In genomic region chr1:69101670-69102069, GRCm38 (mm10) we compare ENCODE assay signal across 24 mouse cellular contexts. TPM values are rescaled to one million over a fixed set of nuclear protein-coding genes. Genes with fewer than 3 reads are reported as not detected.
DNase-seq lines count a peak whose midpoint lies in the region; ATAC-seq and TF ChIP-seq lines count a peak whose summit lies in the region.
"Had no signal": no experiment of that assay in that cellular context is flagged by ENCODE, and none has a peak within 500 bp of the region (broad histone marks: within the 10 kb centered on the region; RNA-seq: fewer than 3 reads in every experiment).

No protein-coding gene starts in this region.

- peaks cover 18% of the 10 kb centered on the region for H3K27me3 ChIP-seq in forebrain, postnatal 0 days (ENCODE audit: insufficient read depth, low read length)
- H3K27me3 ChIP-seq in forebrain, embryonic 12.5 days, result peaks cover 17% of the 10 kb centered on the region
- no peaks in the 10 kb centered on the region for H3K27me3 ChIP-seq in midbrain, postnatal 0 days (ENCODE audit: insufficient read depth, low read length)
- no peaks in the 10 kb centered on the region for H3K27me3 ChIP-seq in midbrain, embryonic 13.5 days
- H3K27me3 ChIP-seq: CH12.LX; heart, embryonic 12.5 days; hindbrain, embryonic 15.5 days; Patski had no signal

- H3K9ac ChIP-seq in forebrain, postnatal 0 days, result no peak overlapping the region
- no peak overlapping the region for H3K9ac ChIP-seq in forebrain, embryonic 12.5 days
- H3K9ac ChIP-seq in midbrain, postnatal 0 days (replicated peaks; ENCODE audit: low read length, poor library complexity, severe bottlenecking), result no peak overlapping the region
- no peak overlapping the region for H3K9ac ChIP-seq in midbrain, embryonic 13.5 days (replicated peaks)
- H3K9ac ChIP-seq: embryonic facial prominence, embryonic 15.5 days; forebrain, embryonic 15.5 days; heart, embryonic 12.5 days; hindbrain, embryonic 15.5 days had no signal

- no peaks in the 10 kb centered on the region for H3K36me3 ChIP-seq in forebrain, postnatal 0 days (ENCODE audit: insufficient read depth)
- no peaks in the 10 kb centered on the region for H3K36me3 ChIP-seq in forebrain, embryonic 12.5 days (replicated peaks)
- no peaks in the 10 kb centered on the region for H3K36me3 ChIP-seq in midbrain, postnatal 0 days (ENCODE audit: insufficient read depth, low read length)
- H3K36me3 ChIP-seq in midbrain, embryonic 13.5 days, result no peaks in the 10 kb centered on the region
- H3K36me3 ChIP-seq: embryonic facial prominence, embryonic 15.5 days; forebrain, embryonic 10.5 days; forebrain, embryonic 15.5 days; heart, embryonic 12.5 days; hindbrain, embryonic 10.5 days; hindbrain, embryonic 15.5 days had no signal

- no peak overlapping the region for H3K4me3 ChIP-seq in forebrain, postnatal 0 days (ENCODE audit: low read depth, low read length)
- no peak overlapping the region for H3K4me3 ChIP-seq in forebrain, embryonic 12.5 days (replicated peaks)
- no peak overlapping the region for H3K4me3 ChIP-seq in midbrain, postnatal 0 days (ENCODE audit: low read depth, low read length)
- H3K4me3 ChIP-seq in midbrain, embryonic 13.5 days (replicated peaks), result no peak overlapping the region
- H3K4me3 ChIP-seq: embryonic facial prominence, embryonic 15.5 days; erythroblast, embryonic 14.5 days; forebrain, embryonic 10.5 days; forebrain, embryonic 15.5 days; heart, embryonic 12.5 days; hindbrain, embryonic 10.5 days; hindbrain, embryonic 15.5 days had no signal

- H3K9me3 ChIP-seq in forebrain, postnatal 0 days (ENCODE audit: low read length), result no peaks in the 10 kb centered on the region
- H3K9me3 ChIP-seq in forebrain, embryonic 12.5 days, result no peaks in the 10 kb centered on the region
- H3K9me3 ChIP-seq in midbrain, postnatal 0 days (ENCODE audit: low read length), result no peaks in the 10 kb centered on the region
- no peaks in the 10 kb centered on the region for H3K9me3 ChIP-seq in midbrain, embryonic 13.5 days
- H3K9me3 ChIP-seq: embryonic facial prominence, embryonic 15.5 days; forebrain, embryonic 10.5 days; forebrain, embryonic 15.5 days; heart, embryonic 12.5 days; hindbrain, embryonic 10.5 days; hindbrain, embryonic 15.5 days had no signal

- ATAC-seq in forebrain, postnatal 0 days, result no peak
- no peak for ATAC-seq in forebrain, embryonic 12.5 days (ENCODE audit: low FRiP score)
- no peak for ATAC-seq in midbrain, postnatal 0 days (ENCODE audit: low FRiP score)
- no peak for ATAC-seq in midbrain, embryonic 13.5 days
- ATAC-seq: forebrain, embryonic 15.5 days; inflammation-experienced regulatory T-cells, adult 6 months; Patski had no signal

- peaks cover 8% of the 10 kb centered on the region; the same call in 1 of the 2 replicates for H3K4me1 ChIP-seq in forebrain, postnatal 0 days (ENCODE audit: insufficient read depth)
- peaks cover 18% of the 10 kb centered on the region for H3K4me1 ChIP-seq in forebrain, embryonic 12.5 days
- no peaks in the 10 kb centered on the region; the same call in 1 of the 2 replicates for H3K4me1 ChIP-seq in midbrain, postnatal 0 days (ENCODE audit: insufficient read depth, low read length)
- peaks cover 31% of the 10 kb centered on the region for H3K4me1 ChIP-seq in midbrain, embryonic 13.5 days (replicated peaks)

- 77% methylated on average over 2 of the region's 2 CpGs for WGBS in forebrain, postnatal 0 days
- WGBS in forebrain, embryonic 12.5 days, result 81% methylated on average over 2 of the region's 2 CpGs
- 82% methylated on average over 2 of the region's 2 CpGs for WGBS in midbrain, postnatal 0 days
- 80% methylated on average over 2 of the region's 2 CpGs for WGBS in midbrain, embryonic 13.5 days

- peak; percentile 16 for TF ChIP-seq CTCF in forebrain, postnatal 0 days (IDR thresholded peaks at IDR 0.05; ENCODE audit: low read depth)
- TF ChIP-seq CTCF in midbrain, postnatal 0 days (IDR thresholded peaks at IDR 0.05), result peak; percentile 42

- no peak overlapping the region for H3K27ac ChIP-seq in forebrain, postnatal 0 days (ENCODE audit: low read depth, low read length)
- no peak overlapping the region for H3K27ac ChIP-seq in forebrain, embryonic 12.5 days
- H3K27ac ChIP-seq in midbrain, postnatal 0 days (ENCODE audit: low read depth, low read length), result no peak overlapping the region
- no peak overlapping the region for H3K27ac ChIP-seq in midbrain, embryonic 13.5 days
- H3K27ac ChIP-seq: embryonic facial prominence, embryonic 15.5 days; forebrain, embryonic 10.5 days; forebrain, embryonic 15.5 days; hindbrain, embryonic 10.5 days; hindbrain, embryonic 15.5 days had no signal

- no peak for DNase-seq in forebrain, postnatal 0 days
- DNase-seq in layer of hippocampus, adult 9-11 months, result peak; percentile 3
- no peak for DNase-seq in layer of hippocampus, adult 11-12 months (ENCODE audit: low spot score)
- no peak for DNase-seq in midbrain, postnatal 0 days (ENCODE audit: low spot score)
- DNase-seq: adrenal gland, adult 2 months; adrenal gland, postnatal 25 days; cerebellum, adult 11-12 months; cerebellum, adult 9-11 months; embryo, embryonic 11 days; gastrocnemius, postnatal 10 days; heart, adult 18-20 months had no signal

- no peak overlapping the region for H3K4me2 ChIP-seq in forebrain, postnatal 0 days (ENCODE audit: low read depth)
- no peak overlapping the region for H3K4me2 ChIP-seq in forebrain, embryonic 12.5 days
- H3K4me2 ChIP-seq in midbrain, postnatal 0 days (ENCODE audit: low read depth, low read length, poor library complexity, severe bottlenecking), result no peak overlapping the region
- H3K4me2 ChIP-seq in midbrain, embryonic 13.5 days (replicated peaks), result no peak overlapping the region
- H3K4me2 ChIP-seq: embryonic facial prominence, embryonic 15.5 days; forebrain, embryonic 15.5 days; heart, embryonic 12.5 days; hindbrain, embryonic 15.5 days had no signal

RNA-seq across cellular contexts. Expression of gene Erbb4, which starts 6.2 kb away (rescaled TPM):
- 43.9 and 53.5 TPM in 2 replicates for total RNA-seq in forebrain, postnatal 0 days (2014; rRNA removed)
- 3.9 and 9.3 TPM in 2 replicates for polyA plus RNA-seq in forebrain, postnatal 0 days (2015; fragmentation: Nextera tagmentation; extraction: Ambion mirVana)
- polyA plus RNA-seq in forebrain, embryonic 12.5 days (2016; fragmentation: Nextera tagmentation; extraction: Ambion mirVana), result 7.9 and 8.6 TPM in 2 replicates
- total RNA-seq in midbrain, postnatal 0 days (2014; rRNA removed), result 33.5 and 40.8 TPM in 2 replicates
- polyA plus RNA-seq in midbrain, postnatal 0 days (2015; fragmentation: Nextera tagmentation; extraction: Ambion mirVana), result 6.2 and 7.8 TPM in 2 replicates
- 13.5 and 17.4 TPM in 2 replicates for polyA plus RNA-seq in midbrain, embryonic 13.5 days (2015; fragmentation: Nextera tagmentation; extraction: Ambion mirVana)
- total RNA-seq: CH12.LX; common myeloid progenitor, adult 5-6 weeks had no signal
- polyA plus RNA-seq: erythroblast, embryonic 14.5 days; inflammation-experienced regulatory T-cells, adult 6 months had no signal
